Mouse (Mus musculus) olfactory bulb, adult 2 months (tissue): ENCODE measurements at regions not wholly inside any gene's neighbourhood (a gene's known extent, or its start where the extent isn't known, plus 50 kb on each side); places are given as distances from the start of the nearest gene placed in this dataset.
A peak's percentile ranks its signal among the peaks of the same experiment; 100 is the strongest.

Experiments used
- H3K27ac ChIP-seq: fragments of 200-500 bp; 2 replicates; pipeline ENCODE4 v1.5.1; 2012; ENCODE audit warnings: low read depth, low read length; ENCODE audit not compliant: insufficient read depth
- H3K4me1 ChIP-seq: fragments of 200-500 bp; 2 replicates; pipeline ENCODE4 v1.6.1; 2012; ENCODE audit warnings: low read length; ENCODE audit not compliant: control insufficient read depth, insufficient read depth
- H3K4me3 ChIP-seq: fragments of 200-500 bp; 2 replicates; pipeline ENCODE4 v1.5.1; 2012; ENCODE audit warnings: mild to moderate bottlenecking, low read depth, low read length, moderate library complexity; ENCODE audit not compliant: insufficient read depth
- CTCF ChIP-seq: fragments of 200-500 bp; IDR thresholded peaks from 2 replicates; pipeline ENCODE4 v1.5.1; 2012; ENCODE audit warnings: low read depth, mild to moderate bottlenecking, low read length, moderate library complexity; ENCODE audit not compliant: insufficient read depth
- POLR2A ChIP-seq: fragments of 200-500 bp; IDR thresholded peaks from 2 replicates; pipeline ENCODE4 v1.6.1; 2012; ENCODE audit warnings: mild to moderate bottlenecking, low read depth, low read length, moderate library complexity; ENCODE audit not compliant: insufficient read depth
- WGBS: fragments of 180-500 bp; shearing (Covaris S2); methylation state at CpG from one replicate; pipeline ENCODE4 v1.1.7; 2018; 5-methylcytosine and 5-hydroxymethylcytosine counted together

- WGBS: 3% methylated on average over 18 of the region's 18 CpGs
- TF ChIP-seq POLR2A (no peak), CTCF (peak; percentile 78)
- Histone ChIP-seq H3K4me1 (peaks cover 7% of the 10 kb centered on the region), H3K27ac (peak overlapping the region; percentile 75), H3K4me3 (no peak overlapping the region)
These were observed 64.3 kb upstream of the Epcam start for GRCm38 (mm10) chr17:87571345-87571932.

- no peaks in the 10 kb centered on the region for H3K4me1 ChIP-seq
- TF ChIP-seq CTCF (no peak), POLR2A (no peak)
- no peak overlapping the region for H3K27ac ChIP-seq
- 55% methylated on average over 6 of the region's 6 CpGs for WGBS
- no peak overlapping the region for H3K4me3 ChIP-seq
These were observed 52.2 kb upstream of the Epcam start for GRCm38 (mm10) chr17:87583575-87583974.

- no peak for TF ChIP-seq POLR2A
- TF ChIP-seq CTCF: no peak
- Histone ChIP-seq H3K4me3 (no peak overlapping the region), H3K27ac (no peak overlapping the region), H3K4me1 (no peaks in the 10 kb centered on the region)
- WGBS: 67% methylated on average over 6 of the region's 6 CpGs
These were observed 50.4 kb upstream of the Epcam start for GRCm38 (mm10) chr17:87585355-87585754.
